Mouse (Mus musculus): Measurements from ENCODE around the gene Flcn. TPM values are rescaled to one million over a fixed set of nuclear protein-coding genes. Genes with fewer than 3 reads are reported as not detected.
"Not testable (repeated sequence)": the region's sequence is repeated elsewhere in the genome, so short reads cannot be mapped to it uniquely, and the experiment has no call there.

Flcn gene
- polyA plus RNA-seq (2015; fragmentation: Nextera tagmentation; extraction: Ambion mirVana), result 26.9 and 28.6 TPM in 2 replicates

GRCm38 (mm10) chr11:59809670-59810474, at the start of gene Flcn:
Gene Flcn, minus strand, starts transcription at chr11:59810016.
- no peaks in the 10 kb centered on the region for H3K9me3 ChIP-seq
- peak within 1 kb of the TSS; percentile 96 for H3K27ac ChIP-seq (replicated peaks)
- WGBS, result under 1% methylated on average over 52 of the region's 52 CpGs
- H3K4me1 ChIP-seq, result peaks cover 28% of the 10 kb centered on the region
- peak within 1 kb of the TSS; percentile 61 for H3K4me3 ChIP-seq
- H3K36me3 ChIP-seq, result peaks cover 31% of the 10 kb centered on the region
- H3K9ac ChIP-seq, result peak within 1 kb of the TSS; percentile 93
- peak; percentile 90 for ATAC-seq (ENCODE audit: extremely low read depth, insufficient number of reproducible peaks, low FRiP score, low TSS enrichment)
- H3K27me3 ChIP-seq (replicated peaks), result no peaks in the 10 kb centered on the region
- H3K4me2 ChIP-seq, result peak within 1 kb of the TSS; percentile 79

GRCm38 (mm10) chr11:59852865-59853264, 43.0 kb upstream of the Flcn start:
- Histone ChIP-seq H3K27ac (replicated peaks) (no peak overlapping the region), H3K9ac (no peak overlapping the region), H3K36me3 (peaks cover 31% of the 10 kb centered on the region), H3K27me3 (replicated peaks) (no peaks in the 10 kb centered on the region), H3K4me1 (peaks cover 17% of the 10 kb centered on the region), H3K9me3 (no peaks in the 10 kb centered on the region), H3K4me2 (no peak overlapping the region), H3K4me3 (no peak overlapping the region)
- 51% methylated on average over 3 of the region's 3 CpGs for WGBS
- ATAC-seq (ENCODE audit: extremely low read depth, insufficient number of reproducible peaks, low FRiP score, low TSS enrichment), result no peak

- WGBS, result under 1% methylated on average over 63 of the region's 69 CpGs
- Histone ChIP-seq H3K4me3 (peak overlapping the region; percentile 71), H3K4me2 (peak overlapping the region; percentile 72), H3K4me1 (peaks cover 23% of the 10 kb centered on the region), H3K27me3 (replicated peaks) (no peaks in the 10 kb centered on the region), H3K9me3 (no peaks in the 10 kb centered on the region), H3K36me3 (peaks cover 17% of the 10 kb centered on the region), H3K27ac (replicated peaks) (peak overlapping the region; percentile 90), H3K9ac (peak overlapping the region; percentile 91)
- peak; percentile 76 for ATAC-seq (ENCODE audit: extremely low read depth, insufficient number of reproducible peaks, low FRiP score, low TSS enrichment)
Measured at GRCm38 (mm10) chr11:59847891-59848884, 38.4 kb upstream of the Flcn start.

GRCm38 (mm10) chr11:59847131-59847530, 37.3 kb upstream of the Flcn start:
- no peak overlapping the region for H3K27ac ChIP-seq (replicated peaks)
- 30% methylated on average over 2 of the region's 2 CpGs for WGBS
- H3K4me1 ChIP-seq, result peaks cover 23% of the 10 kb centered on the region
- no peaks in the 10 kb centered on the region for H3K27me3 ChIP-seq (replicated peaks)
- no peak overlapping the region for H3K9ac ChIP-seq
- no peaks in the 10 kb centered on the region for H3K9me3 ChIP-seq
- peak overlapping the region; percentile 71 for H3K4me3 ChIP-seq
- peaks cover 15% of the 10 kb centered on the region for H3K36me3 ChIP-seq
- no peak for ATAC-seq (ENCODE audit: extremely low read depth, insufficient number of reproducible peaks, low FRiP score, low TSS enrichment)
- H3K4me2 ChIP-seq, result peak overlapping the region; percentile 72

- no peak overlapping the region for H3K4me3 ChIP-seq
- H3K9me3 ChIP-seq, result no peaks in the 10 kb centered on the region
- no peaks in the 10 kb centered on the region for H3K27me3 ChIP-seq (replicated peaks)
- no peak overlapping the region for H3K9ac ChIP-seq
- H3K4me2 ChIP-seq, result no peak overlapping the region
- peaks cover 23% of the 10 kb centered on the region for H3K4me1 ChIP-seq
- WGBS, result 93% methylated on average over 11 of the region's 11 CpGs
- no peak overlapping the region for H3K27ac ChIP-seq (replicated peaks)
- no peak for ATAC-seq (ENCODE audit: extremely low read depth, insufficient number of reproducible peaks, low FRiP score, low TSS enrichment)
- peaks cover 15% of the 10 kb centered on the region for H3K36me3 ChIP-seq
Measured at GRCm38 (mm10) chr11:59846311-59846710, 36.5 kb upstream of the Flcn start.

GRCm38 (mm10) chr11:59839459-59840126, 29.8 kb upstream of the Flcn start, which contains the start of gene Cops3:
Gene Cops3, minus strand, starts transcription at chr11:59839838.
- H3K27me3 ChIP-seq (replicated peaks), result no peaks in the 10 kb centered on the region
- peak within 1 kb of the TSS; percentile 98 for H3K27ac ChIP-seq (replicated peaks)
- ATAC-seq (ENCODE audit: extremely low read depth, insufficient number of reproducible peaks, low FRiP score, low TSS enrichment), result peak; percentile 92
- H3K9me3 ChIP-seq, result no peaks in the 10 kb centered on the region
- H3K4me2 ChIP-seq, result peak within 1 kb of the TSS; percentile 83
- H3K9ac ChIP-seq, result peak within 1 kb of the TSS; percentile 96
- H3K36me3 ChIP-seq, result peaks cover 29% of the 10 kb centered on the region
- WGBS, result under 1% methylated on average over 43 of the region's 43 CpGs
- H3K4me3 ChIP-seq, result peak within 1 kb of the TSS; percentile 95
- peaks cover 23% of the 10 kb centered on the region for H3K4me1 ChIP-seq

GRCm38 (mm10) chr11:59839008-59839458, 29.2 kb upstream of the Flcn start, which contains the start of gene Nt5m:
Gene Nt5m, plus strand, starts transcription at chr11:59839447.
- peak within 1 kb of the TSS; percentile 83 for H3K4me2 ChIP-seq

GRCm38 (mm10) chr11:59838426-59838825, 28.6 kb upstream of the Flcn start:
- Histone ChIP-seq H3K4me1 (peaks cover 23% of the 10 kb centered on the region), H3K9me3 (no peaks in the 10 kb centered on the region), H3K27ac (replicated peaks) (peak overlapping the region; percentile 98), H3K4me3 (peak overlapping the region; percentile 95), H3K4me2 (peak overlapping the region; percentile 83), H3K36me3 (peaks cover 39% of the 10 kb centered on the region), H3K9ac (peak overlapping the region; percentile 96), H3K27me3 (replicated peaks) (no peaks in the 10 kb centered on the region)
- no peak for ATAC-seq (ENCODE audit: extremely low read depth, insufficient number of reproducible peaks, low FRiP score, low TSS enrichment)
- WGBS, result 57% methylated on average over 4 of the region's 4 CpGs

More at GRCm38 (mm10) chr11:59839008-59839458, 29.2 kb upstream of the Flcn start, which contains the start of gene Nt5m:
- Histone ChIP-seq H3K4me1 (peaks cover 23% of the 10 kb centered on the region), H3K9me3 (no peaks in the 10 kb centered on the region), H3K36me3 (peaks cover 35% of the 10 kb centered on the region), H3K27me3 (replicated peaks) (no peaks in the 10 kb centered on the region), H3K27ac (replicated peaks) (peak within 1 kb of the TSS; percentile 98), H3K9ac (peak within 1 kb of the TSS; percentile 96), H3K4me3 (peak within 1 kb of the TSS; percentile 95)
- peak; percentile 96 for ATAC-seq (ENCODE audit: extremely low read depth, insufficient number of reproducible peaks, low FRiP score, low TSS enrichment)
- WGBS, result 0% methylated on average over 24 of the region's 24 CpGs

GRCm38 (mm10) chr11:59837789-59838188, 28.0 kb upstream of the Flcn start:
- H3K4me1 ChIP-seq, result peaks cover 23% of the 10 kb centered on the region
- H3K27me3 ChIP-seq (replicated peaks); ATAC-seq (ENCODE audit: extremely low read depth, insufficient number of reproducible peaks, low FRiP score, low TSS enrichment); H3K9me3 ChIP-seq; H3K27ac ChIP-seq (replicated peaks): not testable (repeated sequence)
- peak overlapping the region; percentile 95 for H3K4me3 ChIP-seq
- WGBS, result no CpG with 5 or more reads among the region's 1 CpGs
- peak overlapping the region; percentile 83 for H3K4me2 ChIP-seq
- H3K9ac ChIP-seq, result peak overlapping the region; percentile 96
- H3K36me3 ChIP-seq, result peaks cover 43% of the 10 kb centered on the region

- H3K4me3 ChIP-seq, result no peak overlapping the region
- H3K9ac ChIP-seq, result no peak overlapping the region
- no peak overlapping the region for H3K27ac ChIP-seq (replicated peaks)
- ATAC-seq (ENCODE audit: extremely low read depth, insufficient number of reproducible peaks, low FRiP score, low TSS enrichment), result no peak
- 87% methylated on average over 3 of the region's 3 CpGs for WGBS
- no peak overlapping the region for H3K4me2 ChIP-seq
- no peaks in the 10 kb centered on the region for H3K4me1 ChIP-seq
- no peaks in the 10 kb centered on the region for H3K9me3 ChIP-seq
- no peaks in the 10 kb centered on the region for H3K27me3 ChIP-seq (replicated peaks)
- H3K36me3 ChIP-seq, result peaks cover 98% of the 10 kb centered on the region
Measured at GRCm38 (mm10) chr11:59821625-59822024, 11.8 kb upstream of the Flcn start.

Measured in heart, embryonic 13.5 days (tissue).